Mouse (Mus musculus) CH12.LX (cell line): ENCODE measurements around the gene Kcnd1.

Experiments
- BHLHE40 ChIP-seq: IDR thresholded peaks from 2 replicates; pipeline ENCODE4 v1.6.1; 2011; ENCODE audit warnings: mild to moderate bottlenecking, low read depth, low read length, improper control_type of control experiment
- CHD1 ChIP-seq: IDR thresholded peaks from 2 replicates; pipeline ENCODE4 v1.6.1; 2012; ENCODE audit warnings: low read depth, low read length, improper control_type of control experiment, inconsistent platforms
- CTCF ChIP-seq, 2 experiments: IDR thresholded peaks in 1 of 2; conservative IDR thresholded peaks in 1 of 2; 2 replicates each; pipeline ENCODE4 v1.5.1; 2011 to 2012; ENCODE audit warnings: low read depth in 2 of 2, low read length in 2 of 2, improper control_type of control experiment in 1 of 2, inconsistent platforms in 1 of 2, mild to moderate bottlenecking in 1 of 2, moderate library complexity in 1 of 2
- ETS1 ChIP-seq: conservative IDR thresholded peaks from 2 replicates; pipeline ENCODE4 v1.6.1; 2012; ENCODE audit warnings: low read depth, mild to moderate bottlenecking, inconsistent platforms, low read length, improper control_type of control experiment, moderate library complexity
- JUND ChIP-seq: conservative IDR thresholded peaks from 2 replicates; pipeline ENCODE4 v1.6.1; 2011; ENCODE audit warnings: low read depth, low read length, improper control_type of control experiment
- MEF2A ChIP-seq: IDR thresholded peaks from 2 replicates; pipeline ENCODE4 v1.6.1; 2014; ENCODE audit warnings: low read depth, mild to moderate bottlenecking, inconsistent platforms, low read length, improper control_type of control experiment, borderline replicate concordance
- POLR2A ChIP-seq: IDR thresholded peaks from 2 replicates; pipeline ENCODE4 v1.6.1; 2011; ENCODE audit warnings: low read depth, mild to moderate bottlenecking, improper control_type of control experiment, low read length
- TBP ChIP-seq: conservative IDR thresholded peaks from 2 replicates; pipeline ENCODE4 v1.6.1; 2011; ENCODE audit warnings: low read depth, low read length, improper control_type of control experiment

GRCm38 (mm10) chrX:7869826-7870225 is 47.7 kb downstream of the Kcnd1 start:
- TF ChIP-seq POLR2A (no peak), BHLHE40 (0 out of 2 replicates have a peak, but pooled peaks have one; percentile 17), TBP (no peak), CTCF (conservative IDR thresholded peaks at IDR 0.05 in 1 of 2, IDR thresholded peaks at IDR 0.05 in 1 of 2; ENCODE audit: low read depth in 2 of 2, low read length in 2 of 2) (no peak), ETS1 (no peak), CHD1 (no peak), MEF2A (no peak), JUND (no peak)
